Mouse (Mus musculus): ENCODE results near the gene Cox15. TPM values are rescaled to one million over a fixed set of nuclear protein-coding genes. Genes with fewer than 3 reads are reported as not detected.

Gene Cox15
- total RNA-seq, 2 experiments from 2014 or later, result 13.6 to 19.4 TPM

DNA sequence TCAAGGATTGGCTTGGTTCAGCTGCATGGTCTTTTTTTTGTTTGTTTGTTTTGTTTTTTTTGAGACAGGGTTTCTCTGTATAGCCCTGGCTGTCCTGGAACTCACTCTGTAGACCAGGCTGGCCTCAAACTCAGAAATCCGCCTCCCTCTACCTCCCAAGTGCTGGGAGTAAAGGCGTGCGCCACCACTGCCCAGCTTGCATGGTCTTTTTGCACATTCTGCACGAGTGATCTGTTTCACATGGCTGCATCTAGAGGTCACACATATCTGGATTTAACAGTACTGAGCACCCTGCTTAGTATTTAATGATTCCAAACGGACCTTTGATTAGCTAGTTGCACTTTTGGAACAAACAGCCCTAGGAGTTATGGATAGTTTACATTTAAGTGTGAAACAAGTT, 40.8 kb downstream of the Cox15 start:
- TF ChIP-seq CTCF (conservative IDR thresholded peaks at IDR 0.05), result no peak
- no peak for DNase-seq (ENCODE audit: low spot score in 2 of 2)
- H3K27ac ChIP-seq, result no peak overlapping the region
- no peak overlapping the region for H3K4me3 ChIP-seq

- H3K27ac ChIP-seq, result no peak overlapping the region
- no peak for DNase-seq (ENCODE audit: low spot score in 2 of 2)
- no peak for TF ChIP-seq CTCF (conservative IDR thresholded peaks at IDR 0.05)
- no peak overlapping the region for H3K4me3 ChIP-seq
Measured at GRCm38 (mm10) chr19:43711159-43711916, 41.5 kb downstream of the Cox15 start.

- DNase-seq (ENCODE audit: low spot score in 2 of 2), result no peak
- Histone ChIP-seq H3K27ac (0 out of 2 replicates have a peak overlapping the region, but pooled peaks have one; percentile 23), H3K4me3 (no peak overlapping the region)
- no peak for TF ChIP-seq CTCF (conservative IDR thresholded peaks at IDR 0.05)
Measured at GRCm38 (mm10) chr19:43709317-43709716, 43.5 kb downstream of the Cox15 start.

GRCm38 (mm10) chr19:43708206-43708605, 44.6 kb downstream of the Cox15 start:
- no peak for TF ChIP-seq CTCF (conservative IDR thresholded peaks at IDR 0.05)
- H3K27ac ChIP-seq, result no peak overlapping the region
- H3K4me3 ChIP-seq, result no peak overlapping the region
- no peak for DNase-seq (ENCODE audit: low spot score in 2 of 2)

DNA sequence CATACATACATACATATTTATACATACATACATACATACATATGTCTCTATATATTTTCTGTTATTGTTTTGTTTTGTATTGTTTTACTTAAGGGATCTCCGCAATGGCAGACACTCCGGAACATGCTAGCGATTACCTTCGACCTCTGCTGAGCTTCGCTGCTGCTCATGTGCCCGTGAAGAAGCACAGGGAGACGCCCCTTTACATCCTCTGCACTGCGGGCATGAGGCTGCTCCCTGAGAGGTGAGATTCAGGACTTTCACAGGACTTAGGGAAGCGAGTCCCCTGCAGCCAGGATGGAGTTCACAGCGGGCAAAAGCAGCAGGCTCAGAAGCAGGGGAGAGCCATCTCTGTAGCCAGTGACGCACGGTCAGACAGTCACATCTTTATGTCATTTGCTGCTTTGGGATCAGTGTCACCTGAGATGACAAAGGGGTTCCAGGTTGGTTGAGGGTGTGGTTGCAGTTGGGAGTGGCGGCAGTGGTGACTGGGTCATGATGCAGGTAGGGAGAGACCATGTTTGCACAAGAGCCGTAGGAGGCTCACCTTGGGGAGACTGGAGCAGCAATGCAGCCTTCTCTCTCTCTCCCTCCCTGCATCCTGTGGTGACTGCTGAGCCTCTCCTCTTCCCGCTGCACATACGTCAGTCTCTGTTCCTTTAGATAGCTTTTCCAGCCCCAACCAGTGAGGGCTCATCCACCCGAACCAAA, 47.9 kb downstream of the Cox15 start:
- no peak for DNase-seq (ENCODE audit: low spot score in 2 of 2)
- Histone ChIP-seq H3K27ac (no peak overlapping the region), H3K4me3 (no peak overlapping the region)
- TF ChIP-seq CTCF (conservative IDR thresholded peaks at IDR 0.05), result no peak

DNA sequence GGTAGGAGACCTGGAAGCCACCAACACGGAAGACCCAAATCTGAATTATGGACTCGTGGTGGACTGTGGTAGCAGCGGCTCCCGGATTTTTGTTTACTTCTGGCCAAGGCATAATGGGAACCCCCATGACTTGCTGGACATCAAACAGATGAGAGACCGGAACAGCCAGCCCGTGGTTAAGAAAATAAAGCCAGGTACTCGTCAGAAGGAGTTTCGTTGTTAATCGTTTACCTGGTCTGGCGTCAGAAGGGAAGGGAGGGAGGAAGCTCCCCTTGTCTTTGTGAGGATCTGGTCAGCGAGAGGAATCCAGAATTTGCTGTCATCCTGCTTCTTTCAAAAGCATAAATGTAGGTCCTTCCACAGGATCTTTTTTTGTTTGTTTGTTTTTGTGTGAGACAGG, 48.6 kb downstream of the Cox15 start:
- no peak for TF ChIP-seq CTCF (conservative IDR thresholded peaks at IDR 0.05)
- DNase-seq (ENCODE audit: low spot score in 2 of 2), result no peak
- no peak overlapping the region for H3K27ac ChIP-seq
- H3K4me3 ChIP-seq, result no peak overlapping the region

DNA sequence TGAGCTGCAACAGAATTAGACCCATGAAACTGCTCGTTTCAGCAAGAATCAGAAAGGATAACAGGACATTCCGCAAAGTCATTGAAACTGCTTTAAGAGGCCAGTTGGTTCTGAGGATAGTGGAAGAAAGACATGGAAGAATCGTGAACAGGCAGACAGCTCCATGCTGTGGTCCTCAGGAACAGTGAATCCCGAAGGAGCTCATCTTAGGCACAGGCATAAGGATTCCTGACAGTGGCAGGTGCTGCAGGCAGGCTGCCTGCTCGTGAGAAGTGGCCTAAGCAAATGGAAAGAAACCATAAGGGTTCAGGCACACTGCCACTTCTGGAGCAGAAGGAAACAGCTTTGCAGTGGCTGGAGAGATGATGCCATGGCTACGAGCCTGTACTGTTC, 53.0 kb downstream of the Cox15 start:
- DNase-seq (ENCODE audit: low spot score in 2 of 2), result no peak
- TF ChIP-seq CTCF (conservative IDR thresholded peaks at IDR 0.05), result no peak
- H3K4me3 ChIP-seq, result no peak overlapping the region
- H3K27ac ChIP-seq, result peak overlapping the region; percentile 29

- Histone ChIP-seq H3K4me3 (no peak overlapping the region), H3K27ac (peak overlapping the region; percentile 41)
- DNase-seq (ENCODE audit: low spot score in 2 of 2), result no peak
- TF ChIP-seq CTCF (conservative IDR thresholded peaks at IDR 0.05), result no peak
Measured at GRCm38 (mm10) chr19:43699021-43699762, 53.6 kb downstream of the Cox15 start.

DNA sequence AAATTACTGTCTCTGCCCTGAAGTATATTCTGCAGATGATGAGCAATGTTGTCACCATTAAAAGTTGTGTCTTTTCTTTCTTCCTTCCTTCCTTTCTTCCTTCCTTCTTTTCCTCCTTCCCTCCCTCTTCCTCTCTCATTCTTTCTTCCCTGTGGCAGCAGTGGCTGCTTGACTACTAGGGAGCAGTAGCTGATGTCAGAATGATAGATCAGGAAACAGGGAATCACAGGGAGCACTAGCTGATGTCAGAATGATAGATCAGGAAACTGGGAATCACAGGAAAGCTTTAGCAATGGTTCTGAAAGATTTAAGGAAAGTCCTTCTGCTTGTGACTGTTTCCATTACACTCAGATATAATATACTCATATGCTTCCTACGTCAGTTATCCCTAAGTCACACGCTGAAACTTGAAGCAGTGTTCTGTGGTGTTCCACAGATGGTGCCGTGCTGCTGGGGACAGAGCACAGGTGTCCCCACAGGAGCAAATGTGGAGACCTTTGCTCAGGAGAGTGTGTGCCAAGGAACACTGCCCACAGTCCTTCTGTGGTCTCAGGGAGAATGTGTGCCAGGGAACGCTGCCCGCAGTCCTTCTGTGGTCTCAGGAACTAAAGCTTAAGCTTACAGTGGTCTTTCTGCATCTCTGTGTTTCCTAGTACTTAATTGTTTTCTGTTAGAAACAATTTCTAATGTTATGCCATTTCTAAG, 55.0 kb downstream of the Cox15 start:
- peak overlapping the region; percentile 53; the same call in 1 of the 2 replicates for H3K27ac ChIP-seq
- H3K4me3 ChIP-seq, result no peak overlapping the region
- no peak for DNase-seq (ENCODE audit: low spot score in 2 of 2)
- no peak for TF ChIP-seq CTCF (conservative IDR thresholded peaks at IDR 0.05)

DNA sequence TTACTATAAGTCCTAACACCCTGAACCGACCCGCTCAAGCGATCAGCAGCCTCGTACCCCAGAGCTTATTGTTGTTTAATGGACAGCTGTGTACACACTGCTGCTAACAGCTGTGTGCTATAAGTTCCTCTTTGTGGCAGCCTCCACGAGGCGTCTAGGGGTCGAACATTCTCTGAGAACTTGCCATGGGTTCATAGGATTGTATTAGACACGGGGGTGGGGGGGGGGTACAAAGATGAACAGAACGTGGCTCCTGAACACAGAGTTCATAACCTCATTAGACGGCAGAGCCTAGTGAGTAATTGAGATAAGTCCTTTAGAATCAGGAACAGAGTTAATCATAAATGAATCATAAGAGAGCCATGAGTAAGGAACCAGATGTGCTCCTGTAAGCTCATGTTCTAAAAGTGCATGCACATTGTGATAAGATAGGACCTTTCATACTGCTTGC, 57.3 kb downstream of the Cox15 start:
- Histone ChIP-seq H3K4me3 (no peak overlapping the region), H3K27ac (no peak overlapping the region)
- no peak for TF ChIP-seq CTCF (conservative IDR thresholded peaks at IDR 0.05)
- DNase-seq (ENCODE audit: low spot score in 2 of 2), result no peak

DNA sequence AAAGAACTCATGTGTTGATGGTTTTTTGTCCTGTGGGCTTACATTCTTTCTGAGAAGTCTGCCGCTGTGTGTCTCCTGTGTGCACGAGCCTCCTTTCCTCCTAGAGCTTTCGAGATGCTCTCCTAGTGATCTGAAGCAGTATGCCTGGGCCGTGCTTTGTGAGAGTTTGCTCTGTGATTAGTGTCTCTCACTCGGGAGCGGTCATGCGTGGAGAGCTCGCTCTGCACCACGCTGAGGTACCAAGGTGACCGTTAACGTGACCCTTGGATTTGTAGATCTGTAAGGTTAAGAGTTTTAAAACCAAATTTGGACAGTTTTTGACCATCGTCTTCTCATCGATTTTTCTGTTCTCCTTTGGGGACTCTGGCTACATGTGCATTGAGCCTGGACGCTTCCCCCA, 60.0 kb downstream of the Cox15 start:
- TF ChIP-seq CTCF (conservative IDR thresholded peaks at IDR 0.05), result no peak
- no peak for DNase-seq (ENCODE audit: low spot score in 2 of 2)
- Histone ChIP-seq H3K4me3 (no peak overlapping the region), H3K27ac (no peak overlapping the region)

- H3K27ac ChIP-seq, result peak within 1 kb of the TSS; percentile 88
- TF ChIP-seq CTCF (conservative IDR thresholded peaks at IDR 0.05), result peak; percentile 86
- peak; percentile 98 for DNase-seq (ENCODE audit: low spot score in 2 of 2)
- H3K4me3 ChIP-seq, result peak within 1 kb of the TSS; percentile 94
Measured at GRCm38 (mm10) chr19:43689419-43690246, 63.2 kb downstream of the Cox15 start, which contains the start of gene Entpd7. Entpd7 (plus strand) TSS chr19:43689672.

Other genes starting within 250 kb of the Cox15 start
- gene Got1, start 228.4 kb downstream of the Cox15 start, total RNA-seq (2021), result 100 to 1,000 TPM; 324 to 355 TPM
- gene Nkx2-3, start 140.7 kb downstream of the Cox15 start, total RNA-seq (2021), result not detected
- 10 to 100 TPM; 44.3 to 45.2 TPM for gene Slc25a28, start 78.1 kb downstream of the Cox15 start, total RNA-seq (2021)
- 10 to 100 TPM; 19.1 to 20.2 TPM for gene Entpd7, start 63.3 kb downstream of the Cox15 start, total RNA-seq (2021)
- gene Cutc, start within 50 bp of the Cox15 start, total RNA-seq (2021), result 1 to 10 TPM; 6.6 to 7.6 TPM
- gene Abcc2, start 29.2 kb upstream of the Cox15 start, total RNA-seq (2021), result not detected
- 1 to 10 TPM; 9.2 to 9.3 TPM for gene Dnmbp, start 187.2 kb upstream of the Cox15 start, total RNA-seq (2021)
- gene Cpn1, start 233.6 kb upstream of the Cox15 start, total RNA-seq (2021), result under 1 TPM in 1 of 2 experiments, not detected in 1; 0.36 TPM

Data from layer of hippocampus, adult 2 months (tissue).